13 mouse cellular contexts compared by ENCODE assay signal in the genomic region with DNA sequence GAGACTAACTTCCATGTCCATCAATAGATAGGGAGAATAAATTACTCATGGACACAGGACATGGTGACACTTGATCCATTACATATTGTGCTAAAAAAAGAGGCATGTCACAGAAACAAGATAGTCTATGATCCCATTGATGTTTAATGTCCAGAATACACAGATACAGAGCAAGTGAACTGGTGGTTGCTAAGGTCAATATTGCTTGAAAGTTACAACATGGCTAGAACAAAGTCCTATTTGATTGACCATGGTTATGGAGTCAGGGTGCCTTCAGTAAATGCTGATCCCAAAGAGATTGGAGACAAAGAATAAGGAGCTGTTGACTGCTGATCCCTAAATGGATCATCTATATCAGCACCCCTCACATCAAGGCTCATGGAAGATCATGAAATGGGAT. TPM values are rescaled to one million over a fixed set of nuclear protein-coding genes. Genes with fewer than 3 reads are reported as not detected.
DNase-seq lines count a peak whose midpoint lies in the region; ATAC-seq and TF ChIP-seq lines count a peak whose summit lies in the region.
"Not testable (repeated sequence)": the region's sequence is repeated elsewhere in the genome, so short reads cannot be mapped to it uniquely, and the experiment has no call there.
"Had no signal": no experiment of that assay in that cellular context is flagged by ENCODE, and none has a peak within 500 bp of the region (broad histone marks: within the 10 kb centered on the region; RNA-seq: fewer than 3 reads in every experiment).

No protein-coding gene starts in this region.

- TF ChIP-seq POLR2A in liver, adult 2 months (IDR thresholded peaks at IDR 0.05; ENCODE audit: extremely low read depth, insufficient read depth, low read length) = not testable (repeated sequence)

- not testable (repeated sequence) for TF ChIP-seq CTCF in liver, adult 2 months (IDR thresholded peaks at IDR 0.05; ENCODE audit: low read depth, low read length); liver, postnatal 0 days (IDR thresholded peaks at IDR 0.05; ENCODE audit: low read depth)

- peaks cover 43% of the 10 kb centered on the region for H3K36me3 ChIP-seq in liver, adult 2 months (ENCODE audit: control insufficient read depth, insufficient read depth, low read length)
- H3K36me3 ChIP-seq in liver, embryonic 16.5 days (ENCODE audit: control insufficient read depth, insufficient read depth); liver, postnatal 0 days (replicated peaks; ENCODE audit: insufficient read depth, low read length): not testable (repeated sequence)

- not testable (repeated sequence) for H3K4me1 ChIP-seq in liver, adult 2 months (ENCODE audit: control insufficient read depth, insufficient read depth, low read length); liver, embryonic 16.5 days (ENCODE audit: control insufficient read depth, low read depth, low read length); liver, postnatal 0 days (ENCODE audit: insufficient read depth)

- DNase-seq in liver, adult 2 months (ENCODE audit: extremely low read depth, low read depth, low spot score) = peak; percentile 83
- not testable (repeated sequence) for DNase-seq in liver, postnatal 0 days

- not testable (repeated sequence) for H3K27me3 ChIP-seq in liver, adult 2 months (ENCODE audit: control insufficient read depth, insufficient read depth, low read length); liver, embryonic 16.5 days (ENCODE audit: control insufficient read depth, insufficient read depth, low read depth, low read length); liver, postnatal 0 days (ENCODE audit: insufficient read depth, low read length)

- not testable (repeated sequence) for H3K4me3 ChIP-seq in liver, adult 2 months (ENCODE audit: insufficient read depth, low read depth, low read length); liver, embryonic 16.5 days (ENCODE audit: low read depth, low read length); liver, postnatal 0 days (ENCODE audit: low read depth, low read length)

- TF ChIP-seq EP300 in liver, postnatal 0 days (IDR thresholded peaks at IDR 0.05; ENCODE audit: low read depth) = peak; percentile 43; the same call in 1 of the 2 replicates

- not testable (repeated sequence) for H3K9ac ChIP-seq in liver, adult 2 months (ENCODE audit: low read depth, low read length); liver, embryonic 16.5 days (ENCODE audit: low read depth, low read length); liver, postnatal 0 days (replicated peaks)

- H3K79me2 ChIP-seq in liver, adult 2 months (ENCODE audit: control insufficient read depth, insufficient read depth, low read length) = not testable (repeated sequence)

- H3K27ac ChIP-seq in liver, adult 2 months (replicated peaks; ENCODE audit: insufficient read depth, low read depth, low read length) = peak overlapping the region; percentile 51; the same call in 1 of the 2 replicates
- not testable (repeated sequence) for H3K27ac ChIP-seq in liver, embryonic 16.5 days (ENCODE audit: low read length)
- peak overlapping the region; percentile 19; the same call in 1 of the 2 replicates for H3K27ac ChIP-seq in liver, postnatal 0 days (ENCODE audit: low read depth)

- peak; percentile 32 for ATAC-seq in liver, embryonic 16.5 days (ENCODE audit: low read depth)
- peak; percentile 65 for ATAC-seq in liver, postnatal 0 days

- not testable (repeated sequence) for H3K4me2 ChIP-seq in liver, embryonic 16.5 days (ENCODE audit: low read depth, low read length); liver, postnatal 0 days (ENCODE audit: low read depth, low read length)

- not testable (repeated sequence) for H3K9me3 ChIP-seq in liver, embryonic 16.5 days (replicated peaks; ENCODE audit: control insufficient read depth, low read length); liver, postnatal 0 days (ENCODE audit: low read length)

RNA-seq across cellular contexts. Expression of gene Cyp3a11, which starts 12.3 kb away (rescaled TPM):
- total RNA-seq in liver, adult 2 months (2014; rRNA removed) = 6,008 and 10,741 TPM in 2 replicates
- polyA plus RNA-seq in liver, adult 2 months (2012; rRNA removed) = 589 and 877 TPM in 2 replicates
- 45.1 and 47.1 TPM in 2 replicates for polyA plus RNA-seq in liver, embryonic 16.5 days (2015; fragmentation: Nextera tagmentation; extraction: Ambion mirVana)
- 678 and 856 TPM in 2 replicates for polyA plus RNA-seq in liver, postnatal 0 days (2015; fragmentation: Nextera tagmentation; extraction: Ambion mirVana)
- total RNA-seq: adrenal gland, adult 18-20 months; CH12.LX; ES-E14; MEL had no signal
- polyA plus RNA-seq: activated CD4-positive, CD25-positive, alpha-beta regulatory T cell, adult 4 months; brain, embryonic 14.5 days; C2C12; CD4-positive, CD25-positive, alpha-beta regulatory T cell, adult 4 months; G1E; Patski had no signal

Comparison
In these comparisons a context has a peak if more than half of its experiments do, and no peak if none do; other contexts are left out.
1. RNA of gene Cyp3a11, which starts 12.3 kb away (polyA plus RNA-seq): 589 to 877 TPM in liver, adult 2 months and 678 to 856 TPM in liver, postnatal 0 days; 45.1 to 47.1 TPM in liver, embryonic 16.5 days; every median in the first group is over 10 times any median in the second.